Mouse (Mus musculus) left cerebral cortex, postnatal 4 days (tissue): ENCODE data around the gene Lekr1. TPM values are rescaled to one million over a fixed set of nuclear protein-coding genes. Genes with fewer than 3 reads are reported as not detected.
A peak's percentile ranks its signal among the peaks of the same experiment; 100 is the strongest.
"Not testable (repeated sequence)": the region's sequence is repeated elsewhere in the genome, so short reads cannot be mapped to it uniquely, and the experiment has no call there.

ENCODE experiments used
- DNase-seq: peaks from one replicate; pipeline ENCODE4 v3.0.0-alpha.2; 2022
- intact Hi-C: fragments of 180-260 bp; cut with DNase I; formaldehyde crosslinking; loops from one replicate; pipeline ENCODE4 v1.15.1; 2025
- total RNA-seq, 2 experiments: library from RNA; stranded (reverse); gene quantifications; 2 replicates each; pipeline ENCODE4 v1.2.3; 2021

Lekr1 gene
- total RNA-seq, 2 experiments from 2014 or later = 5.9 to 6.7 TPM

GRCm38 (mm10) chr3:65764511-65765508 is 98.8 kb downstream of the Lekr1 start:
- intact Hi-C loops = no loop called here
- DNase-seq = peak; percentile 62

DNA sequence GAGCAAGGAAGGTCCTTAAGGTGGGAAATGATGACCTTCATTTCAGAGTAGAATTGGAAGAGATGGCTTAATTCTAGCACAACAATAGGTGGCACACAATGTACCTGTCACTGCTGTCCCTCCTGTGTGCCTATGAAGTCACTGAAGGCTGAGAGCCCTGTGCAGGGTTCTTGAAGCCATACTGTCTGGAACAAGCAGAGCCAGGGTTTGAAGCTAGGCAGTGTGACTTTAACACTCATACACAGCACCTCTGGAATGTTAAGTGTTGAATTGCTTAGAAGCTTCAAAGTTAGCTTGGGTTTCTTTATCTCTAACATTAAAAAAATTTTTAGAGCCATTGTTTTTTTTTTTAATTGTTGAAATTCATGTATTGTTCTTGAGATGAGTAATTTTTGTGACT is 100.4 kb downstream of the Lekr1 start:
- intact Hi-C loops = no loop called here
- DNase-seq = no peak

DNA sequence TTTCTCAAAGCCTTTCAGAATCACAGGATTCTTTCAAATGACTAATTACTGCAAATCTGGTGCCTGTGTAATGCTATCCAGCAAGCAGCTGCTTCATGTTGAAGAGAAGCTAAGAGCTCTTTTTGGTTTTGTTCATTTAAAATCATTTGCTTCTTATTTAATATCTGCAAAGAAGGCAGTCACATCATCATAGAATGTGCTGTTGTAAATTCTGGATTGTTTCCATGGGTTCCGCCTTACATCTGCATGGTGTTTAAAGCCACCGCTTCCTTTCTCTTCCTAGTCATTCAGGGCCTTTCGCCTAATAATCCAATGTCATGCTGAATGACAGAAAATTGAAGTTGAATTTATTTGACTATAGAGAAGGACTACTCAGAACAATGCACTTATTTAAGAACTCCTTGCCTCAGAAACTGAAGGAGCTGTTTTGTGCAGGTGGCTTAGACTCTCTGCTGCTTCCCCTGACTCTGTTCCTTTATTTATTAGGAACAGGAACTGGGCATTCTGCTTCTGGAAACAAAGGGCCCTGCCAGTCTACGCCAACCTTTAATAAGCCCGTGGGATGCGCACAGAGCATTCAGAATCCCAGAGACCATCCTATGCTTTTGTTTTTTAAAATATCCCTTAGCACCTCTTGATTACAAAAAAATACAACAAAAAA is 101.3 kb downstream of the Lekr1 start:
- DNase-seq = no peak
- intact Hi-C loops = no loop called here

GRCm38 (mm10) chr3:65769666-65770065 is 103.6 kb downstream of the Lekr1 start:
- peak; percentile 12 for DNase-seq
- intact Hi-C loops = not testable (repeated sequence)

DNA sequence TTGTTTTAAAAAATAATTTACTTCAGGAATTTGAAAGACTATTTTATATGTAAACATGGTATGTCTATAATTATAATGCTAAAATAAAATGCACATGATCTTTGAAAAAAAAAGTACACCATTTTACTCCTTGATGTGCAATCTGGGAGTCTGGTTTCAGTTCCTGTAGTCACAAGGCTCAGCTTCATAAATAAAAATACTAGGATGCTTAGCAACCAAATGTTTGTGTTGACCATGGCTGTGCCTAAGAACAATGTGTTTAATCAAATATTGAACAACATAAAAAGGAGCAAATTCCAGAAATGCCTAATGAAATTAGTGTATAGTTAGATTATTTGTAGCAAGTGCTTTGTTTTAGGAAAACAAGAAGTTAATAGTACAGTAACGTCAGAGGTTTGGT is 107.9 kb downstream of the Lekr1 start:
- DNase-seq = no peak
- intact Hi-C loops = no loop called here

DNA sequence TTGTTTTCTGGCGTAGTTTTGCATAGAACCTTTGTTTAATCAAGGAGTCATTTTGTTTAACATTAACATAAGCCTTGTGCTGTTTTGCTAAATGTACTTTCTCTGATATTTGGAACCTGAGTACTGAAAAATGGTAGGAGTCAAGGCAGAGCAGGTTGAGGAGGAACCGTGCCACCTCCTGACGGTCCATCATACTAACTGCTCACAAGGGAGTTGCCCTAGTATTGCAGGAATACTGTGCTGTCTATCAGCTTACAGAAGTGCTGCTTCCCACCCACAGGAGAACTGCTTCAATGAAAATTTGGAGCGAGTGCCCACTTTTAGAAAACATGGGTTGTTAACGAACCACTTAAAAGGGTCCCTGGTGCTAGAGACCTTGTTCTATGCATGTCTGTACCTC is 109.1 kb downstream of the Lekr1 start:
- DNase-seq = peak; percentile 22
- intact Hi-C loops = no loop called here

DNA sequence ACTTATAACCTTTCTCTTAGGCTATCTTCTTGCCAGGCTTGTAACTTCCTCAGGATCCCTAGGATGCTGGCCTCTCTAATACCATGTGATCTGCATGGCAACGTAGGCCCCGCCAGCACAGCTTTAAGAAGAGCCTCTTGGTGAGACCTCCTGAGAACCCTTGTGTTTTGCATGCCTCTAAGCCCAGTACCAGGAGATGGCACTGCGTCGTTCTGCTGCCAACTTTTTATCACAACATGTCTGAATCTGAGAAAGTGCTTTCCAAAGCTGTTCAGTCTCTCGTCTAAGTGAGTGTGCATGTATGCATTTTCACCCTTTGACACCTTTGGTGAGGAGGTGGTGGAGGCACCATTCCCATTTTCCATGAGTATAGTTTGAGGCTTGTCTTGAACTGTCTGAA is 116.2 kb downstream of the Lekr1 start:
- intact Hi-C loops = no loop called here
- no peak for DNase-seq

DNA sequence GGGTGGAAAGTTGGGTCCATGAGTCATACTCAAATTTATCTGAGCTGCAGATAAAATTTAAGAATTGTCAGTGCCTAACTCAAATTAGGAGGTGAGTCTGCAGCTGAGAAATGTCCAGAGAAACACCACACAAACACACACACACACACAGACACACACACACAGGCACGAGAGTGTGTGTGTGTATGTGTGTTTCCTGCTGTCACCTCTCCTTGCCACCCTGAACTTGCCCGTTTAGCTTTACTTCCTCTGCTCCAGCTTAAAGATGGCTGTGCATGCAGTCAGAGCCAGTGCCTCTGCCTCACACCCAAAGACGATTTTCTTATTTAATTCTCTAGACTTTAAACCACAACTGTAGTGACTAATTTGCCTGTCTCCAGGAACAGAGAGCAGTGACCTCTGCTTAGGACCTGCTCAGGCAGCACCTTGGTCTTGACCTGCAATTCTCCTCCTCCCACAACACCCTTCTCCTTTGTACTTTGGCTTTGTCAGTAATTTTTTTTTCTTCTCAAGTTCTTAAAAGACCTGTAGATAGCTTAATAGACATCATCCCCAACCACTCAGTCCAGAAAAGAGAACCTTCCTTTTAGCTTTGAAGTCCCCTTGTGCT is 124.2 kb downstream of the Lekr1 start:
- intact Hi-C loops = no loop called here
- DNase-seq = no peak

DNA sequence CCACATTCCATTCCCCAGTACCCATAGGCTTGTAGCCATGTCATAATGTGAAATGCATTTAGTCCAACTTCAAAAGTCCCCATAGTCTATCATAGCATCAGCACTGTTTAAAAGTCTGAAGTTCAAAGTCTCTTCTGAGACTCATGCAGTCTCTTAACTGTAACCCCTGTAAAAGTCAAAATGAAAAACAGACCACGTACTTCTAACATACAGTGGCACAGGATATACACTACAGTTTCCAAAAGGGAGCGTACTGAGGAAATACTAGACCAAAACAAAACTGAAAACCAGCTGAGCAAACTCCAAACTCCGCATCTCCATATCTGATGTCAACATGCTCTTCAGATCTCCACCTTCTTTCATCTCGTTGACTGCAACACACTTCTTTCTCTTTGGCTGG is 127.5 kb downstream of the Lekr1 start:
- DNase-seq = no peak
- intact Hi-C loops = no loop called here

DNA sequence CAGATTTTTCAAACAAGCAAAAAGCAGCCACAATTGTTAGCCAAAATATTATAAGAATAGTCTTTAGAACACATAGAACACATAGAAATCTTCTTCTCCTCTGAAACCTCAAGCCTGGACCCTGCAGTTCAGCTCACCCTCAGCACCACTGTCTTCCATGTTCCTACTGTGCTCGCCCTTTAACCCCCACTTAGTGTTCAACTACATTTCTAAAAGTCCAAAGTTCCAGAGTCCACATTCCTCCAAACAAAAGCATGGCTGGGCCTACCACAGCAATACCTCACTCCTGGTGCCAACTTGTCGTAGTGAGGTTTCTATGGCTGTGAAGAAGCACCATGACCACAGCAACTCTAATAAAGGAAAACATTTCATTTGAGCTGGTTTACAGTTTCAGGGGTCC is 128.7 kb downstream of the Lekr1 start:
- intact Hi-C loops = no loop called here
- DNase-seq = no peak

- intact Hi-C loops = no loop called here
- DNase-seq = no peak
These were observed 131.5 kb downstream of the Lekr1 start for GRCm38 (mm10) chr3:65797345-65798137.

DNA sequence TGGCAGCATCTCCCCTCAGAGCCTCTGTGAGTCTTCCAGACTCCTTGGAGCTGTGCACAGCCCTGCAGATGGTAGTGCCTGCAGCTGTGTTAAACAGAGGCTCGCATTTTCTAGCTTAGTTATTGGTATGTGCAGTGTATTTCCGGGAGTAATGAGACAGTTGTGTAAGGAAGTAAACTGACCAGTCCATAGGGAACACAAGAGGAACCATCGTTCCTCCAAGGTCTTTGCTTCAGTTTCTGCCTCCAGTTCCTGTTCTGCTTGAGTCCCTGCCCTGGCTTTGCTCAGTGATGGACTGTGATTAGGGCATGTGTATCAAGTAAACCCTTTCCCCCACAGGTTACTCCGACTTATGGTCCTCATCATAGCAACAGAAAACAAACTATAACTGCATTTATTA is 134.9 kb downstream of the Lekr1 start:
- no peak for DNase-seq
- intact Hi-C loops = no loop called here

DNA sequence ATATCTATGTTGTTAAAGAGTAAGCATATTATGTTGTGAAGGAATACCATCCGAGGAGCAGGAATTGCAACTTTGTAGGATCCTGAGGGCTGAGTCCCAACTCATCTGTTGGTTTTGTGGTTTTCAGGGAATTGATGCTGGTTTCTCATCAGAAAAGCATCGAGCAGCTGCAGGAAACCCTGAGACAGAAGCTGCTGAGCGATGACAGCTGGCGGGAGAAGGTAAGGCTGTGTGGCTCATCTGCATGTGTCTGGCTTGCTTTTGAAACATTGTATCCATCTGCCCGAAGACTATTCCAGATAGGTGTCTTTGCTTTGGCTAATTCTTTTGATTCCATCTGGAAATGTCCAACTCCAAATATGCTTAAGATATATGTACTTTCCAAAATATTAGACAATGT is 136.2 kb downstream of the Lekr1 start:
- intact Hi-C loops = no loop called here
- no peak for DNase-seq

DNA sequence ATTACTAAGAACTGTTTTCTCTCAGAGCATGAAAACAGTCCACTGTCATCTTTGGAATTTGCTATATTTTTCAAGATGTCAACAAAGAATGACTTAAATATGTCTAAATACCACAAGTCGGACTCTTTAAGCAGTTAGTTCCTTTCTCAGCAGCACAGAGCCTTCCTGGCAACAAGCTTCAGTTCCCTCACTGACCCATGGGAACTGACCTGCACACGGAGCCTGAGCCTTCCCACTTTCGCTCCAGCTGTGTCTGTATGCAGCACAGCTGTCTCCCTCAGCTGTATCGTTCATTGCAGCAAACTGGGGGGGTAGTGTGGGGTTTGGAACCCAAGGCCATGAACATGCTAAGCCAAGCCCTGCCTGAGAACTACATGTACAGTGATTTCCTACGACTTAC is 136.8 kb downstream of the Lekr1 start:
- intact Hi-C loops = no loop called here
- no peak for DNase-seq

DNA sequence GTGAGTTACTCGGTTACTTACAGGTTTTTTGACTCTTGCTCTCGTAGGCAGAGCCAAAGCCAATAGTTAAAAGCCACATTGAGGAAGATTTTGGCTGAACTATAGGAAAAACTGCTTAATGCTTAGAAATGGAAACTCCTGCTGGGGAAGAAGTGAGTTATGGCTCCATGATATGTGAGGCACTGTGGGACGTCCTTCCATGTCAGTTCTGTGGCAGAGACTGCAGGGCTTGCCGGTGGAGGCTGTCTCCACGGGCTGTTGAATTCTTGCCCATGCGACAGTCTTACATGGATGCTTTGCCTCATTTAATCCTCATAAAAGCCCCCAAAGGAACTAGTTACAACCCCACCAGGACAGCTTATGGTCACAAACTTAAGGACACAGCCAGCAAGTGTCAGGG is 148.9 kb downstream of the Lekr1 start:
- intact Hi-C loops = no loop called here
- no peak for DNase-seq

GRCm38 (mm10) chr3:65816012-65816411 is 150.0 kb downstream of the Lekr1 start:
- no peak for DNase-seq
- intact Hi-C loops = no loop called here

GRCm38 (mm10) chr3:65818597-65818996 is 152.6 kb downstream of the Lekr1 start:
- DNase-seq = no peak
- intact Hi-C loops = no loop called here

- no peak for DNase-seq
- intact Hi-C loops = no loop called here
These were observed 153.8 kb downstream of the Lekr1 start for GRCm38 (mm10) chr3:65819841-65820240.

DNA sequence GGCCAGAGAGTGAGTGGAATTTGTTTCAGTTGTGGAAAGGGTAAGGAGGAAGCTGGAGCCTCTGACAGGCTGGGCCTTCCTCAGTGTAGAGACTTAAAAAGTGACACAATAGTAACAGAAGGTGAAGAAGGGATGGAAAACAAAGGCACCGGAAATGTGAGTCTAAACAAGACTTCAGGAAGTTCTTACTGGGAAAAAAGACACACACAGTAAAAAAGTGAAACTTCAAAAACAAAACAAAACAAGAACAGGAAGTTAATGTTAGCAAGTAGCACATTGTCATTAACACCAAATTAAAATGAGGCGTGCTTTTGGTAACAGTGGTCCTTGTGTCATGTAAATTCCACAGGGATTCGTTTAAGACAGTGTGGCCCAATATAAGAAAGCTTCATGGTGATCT is 158.9 kb downstream of the Lekr1 start:
- intact Hi-C loops = no loop called here

DNA sequence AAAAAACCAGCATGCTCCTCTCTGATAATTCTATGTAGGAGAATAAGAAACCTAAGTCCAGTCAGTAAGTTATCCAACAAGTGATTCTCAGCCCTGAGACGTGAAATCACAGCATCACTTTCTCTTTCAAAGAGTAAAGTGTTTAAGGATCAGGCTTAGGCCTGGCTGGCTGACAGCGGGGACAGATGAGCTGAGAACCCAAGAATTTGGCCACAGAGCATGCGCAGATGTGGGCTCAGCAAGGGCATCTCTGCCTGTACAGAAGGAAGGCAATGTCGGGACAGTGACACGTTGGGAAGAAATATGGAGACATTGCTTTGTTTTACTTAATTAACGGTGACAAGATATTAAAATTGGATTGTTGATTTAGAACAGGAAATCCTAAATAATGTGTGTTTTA is 160.7 kb downstream of the Lekr1 start:
- intact Hi-C loops = no loop called here
- peak; percentile 67 for DNase-seq

More for the DNA sequence above, 158.9 kb downstream of the Lekr1 start:
- no peak for DNase-seq

- intact Hi-C loops = no loop called here
- DNase-seq = peak; percentile 51
These were observed 161.4 kb downstream of the Lekr1 start for GRCm38 (mm10) chr3:65827400-65827799.
